Mouse (Mus musculus): ENCODE measurements at regions not wholly inside any gene's neighbourhood (a gene's known extent, or its start where the extent isn't known, plus 50 kb on each side); places are given as distances from the start of the nearest gene placed in this dataset.

- no peak for DNase-seq
Observed at GRCm38 (mm10) chr12:25379016-25379415, 282.1 kb upstream of the Id2 start.

- DNase-seq, result peak; percentile 17
Observed at GRCm38 (mm10) chr12:25378036-25378645, 281.2 kb upstream of the Id2 start.

DNA sequence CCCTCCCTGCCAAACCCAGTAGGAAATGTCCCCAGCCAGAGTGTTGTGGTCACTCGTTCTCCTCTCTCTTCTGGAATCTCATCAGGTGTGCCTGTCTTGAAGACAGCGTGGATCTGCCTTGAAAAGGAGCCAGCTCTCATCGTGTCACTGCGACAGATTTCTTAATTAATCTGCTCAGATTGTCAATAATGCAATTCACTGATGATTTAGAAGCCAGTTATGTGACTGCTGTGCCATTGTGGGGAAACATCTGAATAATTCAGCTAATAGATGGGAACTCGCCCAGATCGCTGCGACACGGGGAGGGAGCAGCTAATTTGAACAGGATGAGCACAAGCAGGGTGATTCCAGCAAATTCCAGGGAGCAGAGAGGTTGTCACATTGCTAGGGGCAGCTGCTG lies 279.5 kb upstream of the Id2 start:
- no peak for DNase-seq

- no peak for DNase-seq
Observed at GRCm38 (mm10) chr12:25367541-25367940, 270.6 kb upstream of the Id2 start.

DNA sequence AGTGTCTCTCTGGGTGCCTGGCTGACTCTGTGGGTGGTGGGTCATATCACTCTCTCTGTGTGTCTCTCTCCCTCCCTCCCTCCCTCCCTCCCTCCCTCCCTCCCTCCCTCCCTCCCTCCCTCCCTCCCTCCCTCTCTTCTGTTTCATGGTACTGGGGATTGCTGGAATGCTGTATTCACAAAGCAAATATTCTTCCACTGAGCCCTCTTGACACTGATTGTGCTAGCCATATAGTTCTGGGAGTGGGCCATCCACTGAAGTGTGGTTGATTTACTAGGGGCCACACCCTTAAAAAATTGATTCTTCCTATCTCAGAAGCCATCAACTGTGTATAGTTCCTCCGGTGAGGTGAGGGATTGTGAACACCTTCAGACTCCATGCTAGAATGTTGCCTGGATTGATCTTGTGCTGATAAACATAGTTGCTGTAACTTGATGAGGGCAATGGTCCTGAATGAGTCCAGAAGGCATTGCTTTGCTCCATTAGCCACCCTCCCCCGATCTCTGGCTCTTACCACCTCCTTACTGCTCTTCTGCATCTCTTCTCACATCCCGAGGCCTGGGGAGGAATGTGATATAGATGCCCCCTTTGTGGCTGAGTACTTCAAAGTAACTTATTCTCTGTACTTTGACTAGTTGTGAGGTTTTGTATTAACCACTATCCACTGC lies 268.8 kb upstream of the Id2 start:
- no peak for DNase-seq

DNA sequence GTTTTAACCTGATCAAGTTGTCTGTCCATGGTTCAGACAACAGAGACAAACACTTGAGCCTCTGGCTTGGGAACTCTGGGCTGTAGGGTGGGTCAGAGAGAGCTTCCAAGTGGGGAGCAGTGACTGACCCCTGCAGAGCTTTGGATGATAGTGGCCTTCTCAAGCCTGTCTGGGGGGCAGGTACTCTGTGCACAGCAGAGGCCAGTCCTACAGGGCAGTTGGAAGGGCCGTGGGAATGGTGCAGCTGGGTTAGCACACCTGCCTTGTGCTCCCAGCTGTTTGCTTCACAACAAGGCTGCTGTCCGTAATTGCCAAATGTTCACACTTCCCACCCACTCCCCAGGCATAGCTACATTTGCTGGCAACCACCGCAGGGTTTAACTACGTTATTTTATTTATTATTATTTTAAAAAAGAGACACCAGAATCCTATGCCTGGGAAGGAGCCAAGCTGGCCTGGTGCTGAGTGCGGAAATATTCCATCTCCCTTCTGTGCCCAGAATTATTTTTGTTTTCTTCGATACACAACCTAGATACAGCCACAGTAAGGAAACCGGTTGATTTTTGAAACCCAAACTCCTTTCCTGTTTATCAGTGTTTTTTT lies 268.1 kb upstream of the Id2 start:
- no peak for DNase-seq

GRCm38 (mm10) chr12:25363839-25364238 lies 266.9 kb upstream of the Id2 start:
- DNase-seq, result peak; percentile 34

GRCm38 (mm10) chr12:25363341-25363740 lies 266.4 kb upstream of the Id2 start:
- peak; percentile 42 for DNase-seq

GRCm38 (mm10) chr12:25362771-25363170 lies 265.8 kb upstream of the Id2 start:
- DNase-seq, result no peak

GRCm38 (mm10) chr12:25360726-25361125 lies 263.8 kb upstream of the Id2 start:
- DNase-seq, result no peak

- no peak for DNase-seq
Observed at GRCm38 (mm10) chr12:25359931-25360330, 263.0 kb upstream of the Id2 start.

- no peak for DNase-seq
Observed at GRCm38 (mm10) chr12:25358846-25359525, 262.0 kb upstream of the Id2 start.

- no peak for DNase-seq
Observed at GRCm38 (mm10) chr12:25356774-25357173, 259.8 kb upstream of the Id2 start.

- no peak for DNase-seq
Observed at GRCm38 (mm10) chr12:25355217-25355616, 258.3 kb upstream of the Id2 start.

DNA sequence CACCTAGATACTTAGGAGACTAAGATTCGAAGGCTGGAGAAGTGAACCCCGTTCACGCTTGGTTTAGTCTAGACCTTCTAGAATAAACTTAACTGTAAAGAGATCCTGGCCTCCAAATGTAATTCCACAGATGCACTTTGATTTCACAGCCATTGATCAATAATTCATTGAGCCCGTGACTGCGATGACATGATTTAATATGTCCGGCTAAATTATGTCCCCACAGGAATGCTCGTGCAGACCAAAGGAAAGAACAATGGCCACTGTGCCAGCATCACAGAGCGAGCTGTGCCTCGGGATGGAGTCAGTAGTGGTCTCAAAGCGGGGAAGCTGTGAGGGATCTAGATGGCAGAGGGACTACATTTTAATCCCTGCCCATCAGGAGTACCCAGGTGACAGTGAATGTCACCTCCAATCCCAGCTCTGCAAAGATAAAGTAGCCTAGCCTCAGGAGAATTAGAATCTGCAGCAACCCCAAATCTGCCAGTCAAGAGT lies 256.5 kb upstream of the Id2 start:
- no peak for DNase-seq

GRCm38 (mm10) chr12:25352160-25352559 lies 255.2 kb upstream of the Id2 start:
- no peak for DNase-seq

GRCm38 (mm10) chr12:25344354-25344753 lies 247.4 kb upstream of the Id2 start:
- DNase-seq, result no peak

DNA sequence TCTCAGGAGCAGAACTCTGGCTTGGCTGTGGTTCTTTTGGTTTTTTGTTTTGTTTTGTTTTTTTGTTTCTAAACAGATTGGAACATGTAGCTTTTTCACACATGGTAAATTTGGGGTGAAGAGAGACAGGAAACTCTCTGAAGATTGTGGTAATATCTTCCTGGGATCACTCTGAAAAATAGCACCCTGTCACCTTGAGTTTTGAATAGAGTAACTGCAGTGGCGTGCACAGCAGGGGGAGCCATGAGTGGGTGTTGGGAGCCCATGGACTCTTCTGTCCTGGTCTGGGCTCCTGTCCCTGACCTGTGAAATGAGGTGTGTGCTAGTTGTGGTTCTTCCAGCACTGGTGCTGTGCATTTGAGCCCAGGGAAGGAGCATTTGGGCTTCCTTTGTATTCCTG lies 241.8 kb upstream of the Id2 start:
- no peak for DNase-seq

- no peak for DNase-seq
Observed at GRCm38 (mm10) chr12:25335930-25336329, 239.0 kb upstream of the Id2 start.

- DNase-seq, result no peak
Observed at GRCm38 (mm10) chr12:25335069-25335468, 238.1 kb upstream of the Id2 start.

GRCm38 (mm10) chr12:25332384-25333035 lies 235.6 kb upstream of the Id2 start:
- DNase-seq, result no peak

- DNase-seq, result peak; percentile 51
Observed at GRCm38 (mm10) chr12:25330004-25330708, 233.2 kb upstream of the Id2 start.
